Mouse (Mus musculus) megakaryocyte, adult 5-6 weeks (primary cell): ENCODE results near the gene 1810024B03Rik. TPM values are rescaled to one million over a fixed set of nuclear protein-coding genes. Genes with fewer than 3 reads are reported as not detected.

Source experiments
- ATAC-seq: 2 replicates; pipeline ENCODE4 v1.8.0; 2016; ENCODE audit warnings: mild to moderate bottlenecking, inconsistent platforms; ENCODE audit not compliant: poor library complexity, severe bottlenecking
- total RNA-seq, 2 experiments: library from RNA; stranded (forward) in 1 of 2; stranded (reverse) in 1 of 2; fragments of 153-499, 151-499 nt in 1 of 2; fragments of 221-1000, 200-1000 nt in 1 of 2; gene quantifications; 2 replicates each; pipeline versions ENCODE4 v1.2.3 to v1.2.4; 2015 to 2017

The 1810024B03Rik gene
- total RNA-seq, 2 experiments from 2014 or later: 0.83 to 1.2 TPM

- ATAC-seq: peak; percentile 99
Measured at GRCm38 (mm10) chr2:127182598-127183381, 25.3 kb downstream of the 1810024B03Rik start.

GRCm38 (mm10) chr2:127166261-127166660 is 41.8 kb downstream of the 1810024B03Rik start:
- peak; percentile 56 for ATAC-seq

- ATAC-seq: no peak
Measured at GRCm38 (mm10) chr2:127165675-127166074, 42.4 kb downstream of the 1810024B03Rik start.

- no peak for ATAC-seq
Measured at GRCm38 (mm10) chr2:127145699-127146098, 62.4 kb downstream of the 1810024B03Rik start.

- ATAC-seq: peak; percentile 94
Measured at GRCm38 (mm10) chr2:127143158-127144063, 64.7 kb downstream of the 1810024B03Rik start, which contains the start of gene Itpripl1. Gene Itpripl1, minus strand, starts transcription at chr2:127143442.

GRCm38 (mm10) chr2:127142577-127143157 is 65.4 kb downstream of the 1810024B03Rik start:
- peak; percentile 41 for ATAC-seq

GRCm38 (mm10) chr2:127142031-127142430 is 66.0 kb downstream of the 1810024B03Rik start:
- peak; percentile 22; the same call in 1 of the 2 replicates for ATAC-seq

GRCm38 (mm10) chr2:127140011-127140410 is 68.1 kb downstream of the 1810024B03Rik start:
- no peak for ATAC-seq

- no peak for ATAC-seq
Measured at GRCm38 (mm10) chr2:127139605-127140004, 68.5 kb downstream of the 1810024B03Rik start.

- no peak for ATAC-seq
Measured at GRCm38 (mm10) chr2:127139094-127139493, 69.0 kb downstream of the 1810024B03Rik start.

- ATAC-seq: no peak
Measured at GRCm38 (mm10) chr2:127138449-127138848, 69.6 kb downstream of the 1810024B03Rik start.

- ATAC-seq: no peak
Measured at GRCm38 (mm10) chr2:127137838-127138420, 70.2 kb downstream of the 1810024B03Rik start.

GRCm38 (mm10) chr2:127136979-127137378 is 71.1 kb downstream of the 1810024B03Rik start:
- peak; percentile 48 for ATAC-seq

Other genes with a start within 250 kb of the 1810024B03Rik start
- 8.8 and 10.7 TPM in 2 replicates for gene Ap4e1, start 199.6 kb downstream of the 1810024B03Rik start, total RNA-seq (2015)
- gene Ap4e1, start 199.6 kb downstream of the 1810024B03Rik start, total RNA-seq (2017): 19.2 and 21.5 TPM in 2 replicates
- 48.9 and 59.4 TPM in 2 replicates for gene Blvra, start 137.6 kb downstream of the 1810024B03Rik start, total RNA-seq (2015)
- 46.2 and 47.4 TPM in 2 replicates for gene Blvra, start 137.6 kb downstream of the 1810024B03Rik start, total RNA-seq (2017)
- 61.6 and 71.8 TPM in 2 replicates for gene Ncaph, start 74.3 kb downstream of the 1810024B03Rik start, total RNA-seq (2015)
- 88.2 and 93.2 TPM in 2 replicates for gene Ncaph, start 74.3 kb downstream of the 1810024B03Rik start, total RNA-seq (2017)
- gene Itpripl1, start 64.8 kb downstream of the 1810024B03Rik start, total RNA-seq (2015): 39.4 and 40.2 TPM in 2 replicates
- 46.1 and 50.0 TPM in 2 replicates for gene Itpripl1, start 64.8 kb downstream of the 1810024B03Rik start, total RNA-seq (2017)
- gene Snrnp200, start 106 bp upstream of the 1810024B03Rik start, total RNA-seq (2015): 51.3 and 54.3 TPM in 2 replicates
- 124 and 133 TPM in 2 replicates for gene Snrnp200, start 106 bp upstream of the 1810024B03Rik start, total RNA-seq (2017)
- 24.4 and 38.1 TPM in 2 replicates for gene Ciao1, start 39.5 kb upstream of the 1810024B03Rik start, total RNA-seq (2015)
- 18.8 and 25.6 TPM in 2 replicates for gene Ciao1, start 39.5 kb upstream of the 1810024B03Rik start, total RNA-seq (2017)
- gene Tmem127, start 39.6 kb upstream of the 1810024B03Rik start, total RNA-seq (2015): 23.9 and 24.6 TPM in 2 replicates
- gene Tmem127, start 39.6 kb upstream of the 1810024B03Rik start, total RNA-seq (2017): 49.8 and 70.7 TPM in 2 replicates
- 38.5 and 42.0 TPM in 2 replicates for gene Stard7, start 61.9 kb upstream of the 1810024B03Rik start, total RNA-seq (2015)
- gene Stard7, start 61.9 kb upstream of the 1810024B03Rik start, total RNA-seq (2017): 65.1 and 87.4 TPM in 2 replicates
- gene Dusp2, start 127.9 kb upstream of the 1810024B03Rik start, total RNA-seq (2015): 8.6 and 10.9 TPM in 2 replicates
- 10.1 and 10.9 TPM in 2 replicates for gene Dusp2, start 127.9 kb upstream of the 1810024B03Rik start, total RNA-seq (2017)
- gene Astl, start 130.4 kb upstream of the 1810024B03Rik start, total RNA-seq (2015): 0.18 TPM in 1 of 2 replicates, not detected in the other
- 0.07 TPM in 1 of 2 replicates, not detected in the other for gene Astl, start 130.4 kb upstream of the 1810024B03Rik start, total RNA-seq (2017)
- gene Adra2b, start 154.9 kb upstream of the 1810024B03Rik start, total RNA-seq (2015): not detected in 2 replicates
- not detected in 2 replicates for gene Adra2b, start 154.9 kb upstream of the 1810024B03Rik start, total RNA-seq (2017)
- gene Gpat2, start 216.9 kb upstream of the 1810024B03Rik start, total RNA-seq (2015): not detected in 2 replicates
- not detected in 2 replicates for gene Gpat2, start 216.9 kb upstream of the 1810024B03Rik start, total RNA-seq (2017)
- 9.9 and 16.8 TPM in 2 replicates for gene Fahd2a, start 236.3 kb upstream of the 1810024B03Rik start, total RNA-seq (2015)
- gene Fahd2a, start 236.3 kb upstream of the 1810024B03Rik start, total RNA-seq (2017): 6.4 and 9.7 TPM in 2 replicates